Mouse (Mus musculus): ENCODE measurements around the gene Gpatch1. TPM values are rescaled to one million over a fixed set of nuclear protein-coding genes. Genes with fewer than 3 reads are reported as not detected.

The Gpatch1 gene
- polyA plus RNA-seq, 1 experiment, result 2.2 TPM

- Histone ChIP-seq H3K27ac (ENCODE audit: insufficient read depth, low read depth, low read length) (peak overlapping the region; percentile 60), H3K27me3 (ENCODE audit: control insufficient read depth, insufficient read depth, low read length) (no peaks in the 10 kb centered on the region), H3K4me1 (ENCODE audit: control insufficient read depth, insufficient read depth, insufficient read length, low read length) (peaks cover 37% of the 10 kb centered on the region), H3K36me3 (ENCODE audit: control insufficient read depth, insufficient read depth, low read length) (peaks cover 3% of the 10 kb centered on the region; the same call in 1 of the 2 replicates), H3K4me3 (ENCODE audit: low read depth, low read length) (no peak overlapping the region)
- 28% methylated on average over 4 of the region's 4 CpGs for WGBS
- TF ChIP-seq CTCF (IDR thresholded peaks at IDR 0.05; ENCODE audit: extremely low read depth, insufficient read length, insufficient replicate concordance, low read depth, low read length) (no peak), POLR2A (IDR thresholded peaks at IDR 0.05; ENCODE audit: low read depth, low read length) (no peak)
These were observed 24.3 kb upstream of the Gpatch1 start for GRCm38 (mm10) chr7:35342498-35342897.

DNA sequence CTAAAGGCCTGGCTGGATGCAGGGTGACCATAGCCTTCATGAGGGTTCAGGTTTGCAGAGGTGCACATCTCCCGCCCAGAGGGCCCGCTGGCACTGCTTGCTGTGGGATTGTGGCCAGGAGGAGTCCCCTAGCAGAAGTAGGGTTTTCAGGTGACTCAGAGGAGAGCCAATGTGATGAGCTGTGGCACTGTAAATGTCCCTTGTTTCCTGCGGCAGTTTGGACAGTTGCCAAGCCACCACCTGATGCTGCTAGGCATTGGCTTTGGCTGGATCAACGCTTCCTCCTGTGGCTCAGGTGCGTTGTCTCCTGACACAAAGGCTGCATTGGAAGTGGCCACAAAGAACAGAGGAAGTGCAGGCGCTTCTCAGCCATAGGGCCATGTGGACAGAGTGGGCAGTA lies 23.0 kb upstream of the Gpatch1 start:
- 23% methylated on average over 6 of the region's 6 CpGs for WGBS
- peak overlapping the region; percentile 24 for H3K27ac ChIP-seq (ENCODE audit: insufficient read depth, low read depth, low read length)
- H3K36me3 ChIP-seq (ENCODE audit: control insufficient read depth, insufficient read depth, low read length), result peaks cover 3% of the 10 kb centered on the region; the same call in 1 of the 2 replicates
- no peaks in the 10 kb centered on the region for H3K27me3 ChIP-seq (ENCODE audit: control insufficient read depth, insufficient read depth, low read length)
- peaks cover 31% of the 10 kb centered on the region for H3K4me1 ChIP-seq (ENCODE audit: control insufficient read depth, insufficient read depth, insufficient read length, low read length)
- TF ChIP-seq POLR2A (IDR thresholded peaks at IDR 0.05; ENCODE audit: low read depth, low read length) (no peak), CTCF (IDR thresholded peaks at IDR 0.05; ENCODE audit: extremely low read depth, insufficient read length, insufficient replicate concordance, low read depth, low read length) (no peak)
- no peak overlapping the region for H3K4me3 ChIP-seq (ENCODE audit: low read depth, low read length)

- H3K4me1 ChIP-seq (ENCODE audit: control insufficient read depth, insufficient read depth, insufficient read length, low read length), result peaks cover 23% of the 10 kb centered on the region
- TF ChIP-seq CTCF (IDR thresholded peaks at IDR 0.05; ENCODE audit: extremely low read depth, insufficient read length, insufficient replicate concordance, low read depth, low read length), result no peak
- TF ChIP-seq POLR2A (IDR thresholded peaks at IDR 0.05; ENCODE audit: low read depth, low read length), result no peak
- no peaks in the 10 kb centered on the region for H3K36me3 ChIP-seq (ENCODE audit: control insufficient read depth, insufficient read depth, low read length)
- 60% methylated on average over 5 of the region's 5 CpGs for WGBS
- H3K27me3 ChIP-seq (ENCODE audit: control insufficient read depth, insufficient read depth, low read length), result no peaks in the 10 kb centered on the region
- H3K4me3 ChIP-seq (ENCODE audit: low read depth, low read length), result no peak overlapping the region
- no peak overlapping the region for H3K27ac ChIP-seq (ENCODE audit: insufficient read depth, low read depth, low read length)
These were observed 22.0 kb upstream of the Gpatch1 start for GRCm38 (mm10) chr7:35340196-35340595.

DNA sequence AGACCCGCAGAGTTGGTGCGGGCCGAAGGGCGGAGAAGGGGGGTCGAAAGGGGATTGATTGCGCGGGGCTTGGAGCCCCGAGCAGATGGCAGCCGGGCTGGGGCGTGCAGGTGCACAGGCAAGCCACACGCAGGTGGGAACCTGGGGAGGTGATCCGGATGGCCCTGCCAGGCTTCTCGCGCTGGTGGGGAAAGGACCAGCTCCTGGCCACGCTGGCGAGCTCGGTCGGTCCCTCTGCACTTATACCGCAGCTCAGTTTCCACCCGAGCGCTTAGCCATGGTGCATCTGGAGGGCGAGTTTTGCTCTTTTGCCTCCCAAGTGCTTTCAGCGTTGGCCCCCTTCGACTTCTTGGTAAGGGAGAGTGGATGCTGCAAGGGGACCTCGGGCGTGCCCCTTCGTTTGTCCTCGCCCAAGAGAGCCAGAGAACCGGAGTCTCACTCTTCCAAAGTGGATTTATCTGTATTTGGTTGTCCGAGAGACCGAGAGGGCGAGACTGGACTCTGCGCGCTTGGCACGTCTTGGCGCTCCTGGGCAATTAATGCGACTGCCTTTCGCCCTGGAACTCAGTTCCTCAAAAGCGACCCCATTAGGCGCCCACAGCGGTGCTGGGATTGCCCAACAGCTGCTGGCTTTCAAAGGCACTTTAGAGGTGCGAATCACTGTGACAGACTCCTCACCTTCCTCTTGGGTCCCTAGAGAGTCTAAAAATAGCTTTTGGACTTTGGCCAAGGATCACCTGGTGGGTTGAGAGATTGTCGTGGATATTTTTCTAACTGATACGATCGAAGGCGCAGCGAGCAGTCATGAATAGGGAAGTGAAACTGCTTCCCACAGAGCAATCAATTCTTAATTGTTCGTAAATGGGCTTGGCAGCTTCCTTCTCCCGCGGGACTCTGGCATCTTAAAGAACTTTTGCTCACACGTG lies 16.6 kb upstream of the Gpatch1 start:
- no peaks in the 10 kb centered on the region for H3K36me3 ChIP-seq (ENCODE audit: control insufficient read depth, insufficient read depth, low read length)
- under 1% methylated on average over 51 of the region's 51 CpGs for WGBS
- peak overlapping the region; percentile 98 for H3K4me3 ChIP-seq (ENCODE audit: low read depth, low read length)
- H3K27me3 ChIP-seq (ENCODE audit: control insufficient read depth, insufficient read depth, low read length), result no peaks in the 10 kb centered on the region
- peaks cover 9% of the 10 kb centered on the region; the same call in 1 of the 2 replicates for H3K4me1 ChIP-seq (ENCODE audit: control insufficient read depth, insufficient read depth, insufficient read length, low read length)
- TF ChIP-seq CTCF (IDR thresholded peaks at IDR 0.05; ENCODE audit: extremely low read depth, insufficient read length, insufficient replicate concordance, low read depth, low read length) (no peak), POLR2A (IDR thresholded peaks at IDR 0.05; ENCODE audit: low read depth, low read length) (no peak)
- peak overlapping the region; percentile 94 for H3K27ac ChIP-seq (ENCODE audit: insufficient read depth, low read depth, low read length)

GRCm38 (mm10) chr7:35333692-35334526 lies 15.7 kb upstream of the Gpatch1 start, which contains the start of gene Rhpn2:
Gene Rhpn2 (plus strand): TSS chr7:35334170.
- Histone ChIP-seq H3K36me3 (ENCODE audit: control insufficient read depth, insufficient read depth, low read length) (no peaks in the 10 kb centered on the region), H3K4me3 (ENCODE audit: low read depth, low read length) (peak within 1 kb of the TSS; percentile 98), H3K27me3 (ENCODE audit: control insufficient read depth, insufficient read depth, low read length) (no peaks in the 10 kb centered on the region), H3K27ac (ENCODE audit: insufficient read depth, low read depth, low read length) (peak within 1 kb of the TSS; percentile 94), H3K4me1 (ENCODE audit: control insufficient read depth, insufficient read depth, insufficient read length, low read length) (peaks cover 11% of the 10 kb centered on the region; the same call in 1 of the 2 replicates)
- peak; percentile 98 for TF ChIP-seq POLR2A (IDR thresholded peaks at IDR 0.05; ENCODE audit: low read depth, low read length)
- TF ChIP-seq CTCF (IDR thresholded peaks at IDR 0.05; ENCODE audit: extremely low read depth, insufficient read length, insufficient replicate concordance, low read depth, low read length), result no peak
- WGBS, result under 1% methylated on average over 51 of the region's 52 CpGs

GRCm38 (mm10) chr7:35333231-35333651 lies 15.0 kb upstream of the Gpatch1 start:
- Histone ChIP-seq H3K36me3 (ENCODE audit: control insufficient read depth, insufficient read depth, low read length) (no peaks in the 10 kb centered on the region), H3K4me1 (ENCODE audit: control insufficient read depth, insufficient read depth, insufficient read length, low read length) (peaks cover 7% of the 10 kb centered on the region; the same call in 1 of the 2 replicates), H3K27ac (ENCODE audit: insufficient read depth, low read depth, low read length) (peak overlapping the region; percentile 63), H3K27me3 (ENCODE audit: control insufficient read depth, insufficient read depth, low read length) (no peaks in the 10 kb centered on the region), H3K4me3 (ENCODE audit: low read depth, low read length) (peak overlapping the region; percentile 98)
- TF ChIP-seq POLR2A (IDR thresholded peaks at IDR 0.05; ENCODE audit: low read depth, low read length), result no peak
- peak; percentile 12; the same call in 1 of the 2 replicates for TF ChIP-seq CTCF (IDR thresholded peaks at IDR 0.05; ENCODE audit: extremely low read depth, insufficient read length, insufficient replicate concordance, low read depth, low read length)
- WGBS, result 1% methylated on average over 19 of the region's 19 CpGs

Measured in small intestine, adult 2 months (tissue).